Mouse (Mus musculus) intestine, embryonic 15.5 days (tissue): ENCODE data around the gene Adamts7. TPM values are rescaled to one million over a fixed set of nuclear protein-coding genes. Genes with fewer than 3 reads are reported as not detected.

ENCODE experiments used
- polyA plus RNA-seq: library from polyadenylated mRNA; unstranded; fragments of >200 nt; fragmentation: Nextera tagmentation; extraction: Ambion mirVana; gene quantifications from 2 replicates; pipeline ENCODE4 v1.2.1, GENCODE M21; 2015

Adamts7 gene
- polyA plus RNA-seq, 1 experiment from 2014 or later = 14.1 TPM

Other genes starting within 250 kb of the Adamts7 start
- 42.4 and 51.4 TPM in 2 replicates for gene Ctsh, start 108.9 kb upstream of the Adamts7 start, polyA plus RNA-seq
- gene Morf4l1, start 48.3 kb upstream of the Adamts7 start, polyA plus RNA-seq = 315 and 344 TPM in 2 replicates
- 14.6 and 14.9 TPM in 2 replicates for gene Tbc1d2b, start 107.7 kb downstream of the Adamts7 start, polyA plus RNA-seq